Mouse (Mus musculus) limb, embryonic 14.5 days (tissue): ENCODE measurements around the gene Mtcl1. TPM values are rescaled to one million over a fixed set of nuclear protein-coding genes. Genes with fewer than 3 reads are reported as not detected.
A peak's percentile ranks its signal among the peaks of the same experiment; 100 is the strongest.

Experiments used
- ATAC-seq: fragments of 200-750 bp; cut with Nextera tagmentation; 2 replicates; pipeline ENCODE4 v1.8.0; 2017; ENCODE audit warnings: low read depth, moderate number of reproducible peaks, moderate TSS enrichment; ENCODE audit not compliant: low FRiP score
- DNase-seq: peaks from one replicate; pipeline ENCODE4 v3.0.0-alpha.2; 2015; ENCODE audit warnings: low spot score
- H3K27ac ChIP-seq: fragments of 300-500 bp; sonication (generic); replicated peaks from 2 replicates; pipeline ENCODE4 v1.5.1; 2014; ENCODE audit warnings: low read depth, mild to moderate bottlenecking, low read length, moderate library complexity, mixed read lengths
- H3K27me3 ChIP-seq: fragments of 300-500 bp; sonication (generic); 2 replicates; pipeline ENCODE4 v1.6.1; 2014; ENCODE audit warnings: low read length, mixed read lengths; ENCODE audit not compliant: control insufficient read depth, insufficient read depth
- H3K36me3 ChIP-seq: fragments of 300-500 bp; sonication (generic); 2 replicates; pipeline ENCODE4 v1.6.1; 2014; ENCODE audit warnings: mild to moderate bottlenecking, low read length, moderate library complexity, mixed read lengths; ENCODE audit not compliant: control insufficient read depth, insufficient read depth
- H3K4me1 ChIP-seq: fragments of 300-500 bp; sonication (generic); 2 replicates; pipeline ENCODE4 v1.6.1; 2014; ENCODE audit warnings: antibody characterized with exemption, low read length, mixed read lengths; ENCODE audit not compliant: control insufficient read depth, insufficient read depth
- H3K4me2 ChIP-seq: fragments of 300-500 bp; sonication (generic); replicated peaks from 2 replicates; pipeline ENCODE4 v1.6.1; 2014; ENCODE audit warnings: low read depth, mild to moderate bottlenecking, low read length, moderate library complexity; ENCODE audit not compliant: severe bottlenecking
- H3K4me3 ChIP-seq: fragments of 300-500 bp; sonication (generic); replicated peaks from 2 replicates; pipeline ENCODE4 v1.5.1; 2014; ENCODE audit warnings: low read length
- H3K9ac ChIP-seq: fragments of 300-500 bp; sonication (generic); 2 replicates; pipeline ENCODE4 v1.6.1; 2014; ENCODE audit warnings: mild to moderate bottlenecking, low read depth, low read length, moderate library complexity; ENCODE audit not compliant: severe bottlenecking
- H3K9me3 ChIP-seq: fragments of 300-500 bp; sonication (generic); 2 replicates; pipeline ENCODE4 v1.6.1; 2016; ENCODE audit warnings: low read length; ENCODE audit not compliant: control insufficient read depth
- POLR2A ChIP-seq: fragments of 200-500 bp; IDR thresholded peaks from 2 replicates; pipeline ENCODE4 v1.8.0; 2012; ENCODE audit warnings: inconsistent platforms, mild to moderate bottlenecking, moderate library complexity, borderline replicate concordance; ENCODE audit not compliant: insufficient read depth, insufficient read length; ENCODE audit errors: extremely low read depth
- WGBS: fragments of 180-500 bp; shearing (Covaris S2); extraction: QIAGEN DNeasy Blood & Tissue Kit; methylation state at CpG from one replicate; pipeline ENCODE4 v1.1.7; 2014; 5-methylcytosine and 5-hydroxymethylcytosine counted together
- polyA plus RNA-seq, 2 experiments: library from polyadenylated mRNA; depleted of rRNA in 1 of 2; stranded (reverse) in 1 of 2; unstranded in 1 of 2; fragments of >200 nt; fragmentation: Nextera tagmentation in 1 of 2; extraction: Ambion mirVana in 1 of 2; gene quantifications; 2 replicates each; pipeline versions ENCODE4 v1.2.1 to v1.2.3; 2012 to 2014

Mtcl1 gene
- polyA plus RNA-seq, 2 experiments, result 5.3 to 6.7 TPM

GRCm38 (mm10) chr17:66321933-66322332 lies 127.6 kb downstream of the Mtcl1 start:
- Histone ChIP-seq H3K4me2 (no peak overlapping the region), H3K4me1 (no peaks in the 10 kb centered on the region), H3K36me3 (no peaks in the 10 kb centered on the region), H3K9me3 (no peaks in the 10 kb centered on the region), H3K27me3 (no peaks in the 10 kb centered on the region), H3K9ac (no peak overlapping the region), H3K27ac (no peak overlapping the region), H3K4me3 (no peak overlapping the region)
- ATAC-seq (no peak), DNase-seq (no peak)
- no peak for TF ChIP-seq POLR2A
- WGBS, result 82% methylated on average over 14 of the region's 14 CpGs

- DNase-seq (no peak), ATAC-seq (no peak)
- no peaks in the 10 kb centered on the region for H3K27me3 ChIP-seq
- H3K4me3 ChIP-seq, result no peak overlapping the region
- H3K27ac ChIP-seq, result no peak overlapping the region
- H3K36me3 ChIP-seq, result no peaks in the 10 kb centered on the region
- no peak overlapping the region for H3K9ac ChIP-seq
- H3K4me1 ChIP-seq, result 0 out of 2 replicates have a peak, but pooled peaks cover under 1% of the 10 kb centered on the region
- no peaks in the 10 kb centered on the region for H3K9me3 ChIP-seq
- no peak for TF ChIP-seq POLR2A
- no peak overlapping the region for H3K4me2 ChIP-seq
- 73% methylated on average over 19 of the region's 20 CpGs for WGBS
Measured at GRCm38 (mm10) chr17:66320716-66321372, 128.7 kb downstream of the Mtcl1 start.

- no peak for TF ChIP-seq POLR2A
- ATAC-seq, result no peak
Measured at GRCm38 (mm10) chr17:66318031-66318430, 131.5 kb downstream of the Mtcl1 start.

GRCm38 (mm10) chr17:66317576-66317975 lies 132.0 kb downstream of the Mtcl1 start:
- TF ChIP-seq POLR2A, result no peak
- H3K9me3 ChIP-seq, result no peaks in the 10 kb centered on the region
- no peak overlapping the region for H3K4me2 ChIP-seq
- no peak for ATAC-seq
- no peaks in the 10 kb centered on the region for H3K36me3 ChIP-seq
- H3K4me1 ChIP-seq, result peaks cover 17% of the 10 kb centered on the region
- no peak overlapping the region for H3K9ac ChIP-seq
- WGBS, result 86% methylated on average over 4 of the region's 4 CpGs
- no peak for DNase-seq
- no peak overlapping the region for H3K27ac ChIP-seq
- H3K27me3 ChIP-seq, result no peaks in the 10 kb centered on the region
- no peak overlapping the region for H3K4me3 ChIP-seq

More at GRCm38 (mm10) chr17:66318031-66318430, 131.5 kb downstream of the Mtcl1 start:
- no peak overlapping the region for H3K4me2 ChIP-seq
- 86% methylated on average over 3 of the region's 3 CpGs for WGBS
- no peaks in the 10 kb centered on the region for H3K9me3 ChIP-seq
- no peaks in the 10 kb centered on the region for H3K27me3 ChIP-seq
- no peak for DNase-seq
- no peaks in the 10 kb centered on the region for H3K36me3 ChIP-seq
- H3K4me1 ChIP-seq, result peaks cover 17% of the 10 kb centered on the region
- H3K4me3 ChIP-seq, result no peak overlapping the region
- no peak overlapping the region for H3K9ac ChIP-seq
- no peak overlapping the region for H3K27ac ChIP-seq

- H3K9ac ChIP-seq, result no peak overlapping the region
- H3K4me3 ChIP-seq, result no peak overlapping the region
- no peaks in the 10 kb centered on the region for H3K27me3 ChIP-seq
- WGBS, result 80% methylated on average over 5 of the region's 5 CpGs
- H3K27ac ChIP-seq, result no peak overlapping the region
- DNase-seq (no peak), ATAC-seq (no peak)
- no peaks in the 10 kb centered on the region for H3K36me3 ChIP-seq
- peaks cover 17% of the 10 kb centered on the region for H3K4me1 ChIP-seq
- TF ChIP-seq POLR2A, result no peak
- H3K9me3 ChIP-seq, result no peaks in the 10 kb centered on the region
- H3K4me2 ChIP-seq, result no peak overlapping the region
Measured at GRCm38 (mm10) chr17:66317156-66317555, 132.4 kb downstream of the Mtcl1 start.

GRCm38 (mm10) chr17:66315451-66315850 lies 134.1 kb downstream of the Mtcl1 start:
- no peak for TF ChIP-seq POLR2A
- Histone ChIP-seq H3K27ac (no peak overlapping the region), H3K27me3 (no peaks in the 10 kb centered on the region)

More at GRCm38 (mm10) chr17:66315451-66315850, 134.1 kb downstream of the Mtcl1 start:
- Histone ChIP-seq H3K4me2 (peak overlapping the region; percentile 40), H3K36me3 (no peaks in the 10 kb centered on the region), H3K4me1 (peaks cover 17% of the 10 kb centered on the region), H3K9ac (no peak overlapping the region), H3K9me3 (no peaks in the 10 kb centered on the region), H3K4me3 (no peak overlapping the region)
- WGBS, result 12% methylated on average over 10 of the region's 10 CpGs
- DNase-seq (peak; percentile 22), ATAC-seq (peak; percentile 66; the same call in 1 of the 2 replicates)
